Mouse (Mus musculus) testis, adult 2 months (tissue): ENCODE results near the gene Gm17374.
A peak's percentile ranks its signal among the peaks of the same experiment; 100 is the strongest.

Experiments used
- CTCF ChIP-seq: fragments of 200-500 bp; IDR thresholded peaks from 2 replicates; pipeline ENCODE4 v1.5.1; 2012; ENCODE audit warnings: low read depth, mild to moderate bottlenecking, inconsistent platforms, low read length, moderate library complexity; ENCODE audit not compliant: control insufficient read depth, insufficient read depth, insufficient replicate concordance
- POLR2A ChIP-seq: fragments of 200-500 bp; IDR thresholded peaks from 2 replicates; pipeline ENCODE4 v1.6.1; 2012; ENCODE audit warnings: low read depth, mild to moderate bottlenecking, inconsistent platforms, low read length, moderate library complexity; ENCODE audit not compliant: control insufficient read depth

- TF ChIP-seq POLR2A: peak; percentile 75; the same call in 1 of the 2 replicates
- TF ChIP-seq CTCF: no peak
Observed at GRCm38 (mm10) chr2:140170127-140170802, 18.4 kb downstream of the Gm17374 start, which contains the start of the genes Esf1 and Ndufaf5.
